Mouse (Mus musculus): ENCODE measurements around the gene 2010111I01Rik. TPM values are rescaled to one million over a fixed set of nuclear protein-coding genes. Genes with fewer than 3 reads are reported as not detected.

Gene 2010111I01Rik
- total and polyA plus RNA-seq, 3 experiments, result 26.3 to 32.7 TPM; not detected in 1

DNA sequence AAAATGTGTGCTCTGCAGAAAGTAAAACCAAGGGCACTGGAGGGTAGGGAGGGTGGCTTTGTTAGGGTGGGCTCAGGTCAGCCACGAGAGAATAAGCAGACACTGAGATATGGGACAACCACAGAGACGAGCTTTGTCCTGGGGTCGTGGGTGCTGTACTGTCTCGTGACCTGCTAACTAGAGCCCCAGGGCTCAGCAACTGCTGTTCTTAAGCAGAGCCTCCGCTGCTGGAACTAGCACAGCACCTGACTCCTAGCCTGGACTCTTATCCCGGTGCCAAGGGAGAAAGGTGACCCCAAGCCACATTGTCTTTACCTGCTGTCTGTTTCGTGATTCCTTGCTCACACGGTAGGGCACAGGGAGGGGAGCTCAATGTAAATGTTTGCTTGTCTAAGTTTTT lies 107.2 kb downstream of the 2010111I01Rik start:
- Histone ChIP-seq H3K9ac (ENCODE audit: control insufficient read depth, low read depth, low read length, poor library complexity, severe bottlenecking) (no peak overlapping the region), H3K27ac (ENCODE audit: control insufficient read depth, low read depth, low read length) (no peak overlapping the region), H3K27me3 (ENCODE audit: control insufficient read depth in 1 of 2, insufficient read depth in 2 of 2, low read length in 2 of 2) (no peaks in the 10 kb centered on the region), H3K36me3 (ENCODE audit: control insufficient read depth in 1 of 2, insufficient read depth in 2 of 2, low read length in 2 of 2) (no peaks in the 10 kb centered on the region), H3K4me1 (ENCODE audit: control insufficient read depth in 1 of 2, insufficient read depth in 2 of 2, low read length in 2 of 2) (peaks cover 0 to 2% of the 10 kb centered on the region in 2 experiments; a peak in 2 of 4 replicates), H3K9me3 (replicated peaks; ENCODE audit: insufficient read depth, low read length) (no peaks in the 10 kb centered on the region), H3K4me3 (ENCODE audit: control insufficient read depth in 1 of 2, insufficient read depth in 1 of 2, low read depth in 2 of 2, low read length in 2 of 2) (no peak overlapping the region), H3K79me2 (ENCODE audit: control insufficient read depth, insufficient read depth, low read length, poor library complexity) (no peaks in the 10 kb centered on the region)
- no peak for DNase-seq (ENCODE audit: low read depth, low spot score)
- TF ChIP-seq MAFK (IDR thresholded peaks at IDR 0.05; ENCODE audit: borderline replicate concordance, low read depth, low read length) (no peak), MEF2A (IDR thresholded peaks at IDR 0.05; ENCODE audit: extremely low read depth, insufficient replicate concordance, low read depth, low read length, poor library complexity, severe bottlenecking) (no peak), EP300 (IDR thresholded peaks at IDR 0.05; ENCODE audit: low read depth in 1 of 2, low read length in 2 of 2) (no peak), CHD1 (IDR thresholded peaks at IDR 0.05; ENCODE audit: low read depth, low read length) (no peak), TAL1 (IDR thresholded peaks at IDR 0.05; ENCODE audit: low read length) (no peak), SMC3 (IDR thresholded peaks at IDR 0.05; ENCODE audit: low read depth, low read length) (no peak), NRF1 (IDR thresholded peaks at IDR 0.05; ENCODE audit: insufficient read depth, low read depth, low read length, poor library complexity, severe bottlenecking) (no peak), CHD2 (IDR thresholded peaks at IDR 0.05; ENCODE audit: low read length) (no peak), RCOR1 (IDR thresholded peaks at IDR 0.05; ENCODE audit: low read depth, low read length) (no peak), UBTF (IDR thresholded peaks at IDR 0.05; ENCODE audit: borderline replicate concordance, insufficient read depth, low read depth, low read length) (no peak), GATA1 (IDR thresholded peaks at IDR 0.05; ENCODE audit: low read depth, low read length) (no peak), MYB (IDR thresholded peaks at IDR 0.05; ENCODE audit: low read depth, low read length) (no peak), MYC (IDR thresholded peaks at IDR 0.05; ENCODE audit: low read depth, low read length) (no peak), TBP (IDR thresholded peaks at IDR 0.05; ENCODE audit: low read depth, low read length) (no peak), ZNF384 (IDR thresholded peaks at IDR 0.05; ENCODE audit: low read depth, low read length) (no peak)

DNA sequence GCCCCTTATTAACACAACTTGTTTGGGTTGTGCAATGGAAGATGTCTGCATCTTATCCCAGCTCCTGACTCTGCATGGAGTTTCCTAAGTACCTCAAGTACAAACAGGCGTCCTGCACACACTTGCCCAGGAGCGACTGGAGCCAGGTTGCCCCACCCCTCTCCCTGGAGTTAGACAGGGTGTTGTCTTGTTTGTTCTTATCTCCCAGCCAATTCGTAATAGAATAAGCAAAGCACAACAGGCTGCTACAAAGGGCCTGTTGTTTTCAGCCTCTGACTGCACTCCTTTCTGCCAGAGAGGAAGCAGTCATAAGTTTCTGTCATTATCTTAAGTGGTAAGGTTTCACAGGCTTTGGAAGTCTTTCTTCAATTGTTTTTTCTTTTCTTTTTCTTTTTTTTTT lies 107.7 kb downstream of the 2010111I01Rik start:
- Histone ChIP-seq H3K36me3 (ENCODE audit: control insufficient read depth in 1 of 2, insufficient read depth in 2 of 2, low read length in 2 of 2) (no peaks in the 10 kb centered on the region), H3K4me3 (ENCODE audit: control insufficient read depth in 1 of 2, insufficient read depth in 1 of 2, low read depth in 2 of 2, low read length in 2 of 2) (no peak overlapping the region), H3K27ac (ENCODE audit: control insufficient read depth, low read depth, low read length) (no peak overlapping the region), H3K79me2 (ENCODE audit: control insufficient read depth, insufficient read depth, low read length, poor library complexity) (no peaks in the 10 kb centered on the region), H3K9me3 (replicated peaks; ENCODE audit: insufficient read depth, low read length) (no peaks in the 10 kb centered on the region), H3K9ac (ENCODE audit: control insufficient read depth, low read depth, low read length, poor library complexity, severe bottlenecking) (no peak overlapping the region), H3K4me1 (ENCODE audit: control insufficient read depth in 1 of 2, insufficient read depth in 2 of 2, low read length in 2 of 2) (peaks cover 0 to 2% of the 10 kb centered on the region in 2 experiments; a peak in 2 of 4 replicates), H3K27me3 (ENCODE audit: control insufficient read depth in 1 of 2, insufficient read depth in 2 of 2, low read length in 2 of 2) (no peaks in the 10 kb centered on the region)
- TF ChIP-seq NELFE (IDR thresholded peaks at IDR 0.05; ENCODE audit: low read depth, low read length) (no peak), NRF1 (IDR thresholded peaks at IDR 0.05; ENCODE audit: insufficient read depth, low read depth, low read length, poor library complexity, severe bottlenecking) (no peak), MXI1 (IDR thresholded peaks at IDR 0.05; ENCODE audit: low read depth, low read length) (no peak), GABPA (IDR thresholded peaks at IDR 0.05; ENCODE audit: low read depth, low read length) (no peak), MAZ (IDR thresholded peaks at IDR 0.05; ENCODE audit: low read depth, low read length) (no peak), TAL1 (IDR thresholded peaks at IDR 0.05; ENCODE audit: low read length) (no peak), EP300 (IDR thresholded peaks at IDR 0.05; ENCODE audit: low read depth in 1 of 2, low read length in 2 of 2) (no peak), MAFK (IDR thresholded peaks at IDR 0.05; ENCODE audit: borderline replicate concordance, low read depth, low read length) (no peak), CHD1 (IDR thresholded peaks at IDR 0.05; ENCODE audit: low read depth, low read length) (no peak), UBTF (IDR thresholded peaks at IDR 0.05; ENCODE audit: borderline replicate concordance, insufficient read depth, low read depth, low read length) (no peak), CTCF (IDR thresholded peaks at IDR 0.05 in 2 of 3, conservative IDR thresholded peaks at IDR 0.05 in 1 of 3; ENCODE audit: control insufficient read depth in 1 of 3, insufficient read depth in 1 of 3, low read depth in 2 of 3, low read length in 3 of 3, poor library complexity in 1 of 3, severe bottlenecking in 1 of 3) (no peak), CHD2 (IDR thresholded peaks at IDR 0.05; ENCODE audit: low read length) (no peak), ZMIZ1 (IDR thresholded peaks at IDR 0.05; ENCODE audit: low read depth, low read length) (no peak), BHLHE40 (IDR thresholded peaks at IDR 0.05; ENCODE audit: borderline replicate concordance, low read depth, low read length) (no peak), JUND (IDR thresholded peaks at IDR 0.05; ENCODE audit: low read depth, low read length) (no peak)
- DNase-seq (ENCODE audit: low read depth, low spot score), result no peak

Data from MEL (cell line).